Mouse (Mus musculus) stomach, embryonic 15.5 days (tissue): ENCODE measurements around the gene Slc2a3. TPM values are rescaled to one million over a fixed set of nuclear protein-coding genes. Genes with fewer than 3 reads are reported as not detected.
A peak's percentile ranks its signal among the peaks of the same experiment; 100 is the strongest.

Experiments
- ATAC-seq: fragments of 200-750 bp; cut with Nextera tagmentation; 2 replicates; pipeline ENCODE4 v1.8.0; 2017; ENCODE audit warnings: low read depth, moderate number of reproducible peaks, moderate TSS enrichment; ENCODE audit not compliant: insufficient read depth, low FRiP score
- H3K27ac ChIP-seq: fragments of 300-500 bp; sonication (generic); 2 replicates; pipeline ENCODE4 v1.5.1; 2015; ENCODE audit warnings: mild to moderate bottlenecking, inconsistent platforms
- H3K27me3 ChIP-seq: fragments of 300-500 bp; sonication (generic); replicated peaks from 2 replicates; pipeline ENCODE4 v1.6.1; 2015; ENCODE audit warnings: inconsistent platforms
- H3K36me3 ChIP-seq: fragments of 300-500 bp; sonication (generic); 2 replicates; pipeline ENCODE4 v1.6.1; 2015; ENCODE audit warnings: inconsistent platforms
- H3K4me1 ChIP-seq: fragments of 300-500 bp; sonication (generic); 2 replicates; pipeline ENCODE4 v1.6.1; 2015; ENCODE audit warnings: inconsistent platforms
- H3K4me2 ChIP-seq: fragments of 300-500 bp; sonication (generic); 2 replicates; pipeline ENCODE4 v1.6.1; 2015; ENCODE audit warnings: mild to moderate bottlenecking, inconsistent platforms
- H3K4me3 ChIP-seq: fragments of 300-500 bp; sonication (generic); replicated peaks from 2 replicates; pipeline ENCODE4 v1.5.1; 2015; ENCODE audit warnings: inconsistent platforms
- H3K9ac ChIP-seq: fragments of 300-500 bp; sonication (generic); 2 replicates; pipeline ENCODE4 v1.6.1; 2015; ENCODE audit warnings: inconsistent platforms
- H3K9me3 ChIP-seq: fragments of 300-500 bp; sonication (generic); 2 replicates; pipeline ENCODE4 v1.6.1; 2016; ENCODE audit warnings: inconsistent platforms
- WGBS: fragments of 180-500 bp; shearing (Covaris S2); methylation state at CpG from one replicate; pipeline ENCODE4 v1.1.7; 2015; 5-methylcytosine and 5-hydroxymethylcytosine counted together
- polyA plus RNA-seq: library from polyadenylated mRNA; unstranded; fragments of >200 nt; fragmentation: Nextera tagmentation; extraction: Ambion mirVana; gene quantifications from 2 replicates; pipeline ENCODE4 v1.2.1, GENCODE M21; 2015

Gene Slc2a3
- polyA plus RNA-seq, 1 experiment from 2014 or later, result 11.0 TPM

DNA sequence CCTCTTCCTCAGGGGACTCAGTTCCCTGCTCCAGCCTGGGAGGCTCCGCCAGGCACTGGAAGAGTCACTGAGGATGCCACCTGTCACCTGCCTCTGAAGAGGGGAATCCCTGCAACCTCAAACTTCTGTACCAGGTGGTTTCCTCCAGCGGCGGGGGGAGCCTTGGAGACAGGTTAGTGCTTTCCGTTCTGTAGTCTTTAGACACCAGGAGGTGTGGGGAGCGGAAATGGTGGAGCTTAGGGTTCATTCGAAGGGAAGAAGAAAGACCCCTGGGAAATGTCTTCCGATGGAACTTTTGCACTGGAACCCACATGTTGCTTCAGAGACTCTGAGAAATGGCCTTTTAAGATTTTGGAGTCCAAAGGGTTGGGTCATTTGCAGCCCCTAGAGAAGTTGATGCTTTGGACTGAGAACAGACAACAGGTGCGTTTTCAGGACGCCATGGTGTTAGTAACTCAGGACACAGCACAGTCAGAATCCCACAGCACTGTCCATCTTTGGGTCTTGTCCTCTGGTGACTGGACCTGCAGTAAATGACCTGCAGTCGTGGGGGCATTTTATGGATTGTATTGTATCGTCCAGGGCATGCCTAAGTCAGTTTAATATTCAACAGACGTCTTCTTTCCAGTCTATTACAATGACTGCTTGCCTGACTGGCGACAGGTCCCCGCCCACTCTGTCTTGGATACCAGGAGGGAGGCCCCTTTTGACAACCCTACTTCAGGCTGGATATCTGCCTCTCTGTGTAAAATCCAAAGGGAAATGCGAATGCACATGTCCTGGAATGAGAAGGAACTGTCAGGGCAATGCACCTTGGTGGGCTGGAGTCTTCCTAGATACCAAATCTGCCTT lies 19.6 kb upstream of the Slc2a3 start:
- Histone ChIP-seq H3K4me3 (peak overlapping the region; percentile 93), H3K4me2 (peak overlapping the region; percentile 87), H3K9ac (peak overlapping the region; percentile 96), H3K36me3 (no peaks in the 10 kb centered on the region), H3K9me3 (no peaks in the 10 kb centered on the region), H3K27ac (no peak overlapping the region), H3K27me3 (no peaks in the 10 kb centered on the region), H3K4me1 (peaks cover 37% of the 10 kb centered on the region)
- ATAC-seq, result no peak
- WGBS, result 32% methylated on average over 15 of the region's 15 CpGs

DNA sequence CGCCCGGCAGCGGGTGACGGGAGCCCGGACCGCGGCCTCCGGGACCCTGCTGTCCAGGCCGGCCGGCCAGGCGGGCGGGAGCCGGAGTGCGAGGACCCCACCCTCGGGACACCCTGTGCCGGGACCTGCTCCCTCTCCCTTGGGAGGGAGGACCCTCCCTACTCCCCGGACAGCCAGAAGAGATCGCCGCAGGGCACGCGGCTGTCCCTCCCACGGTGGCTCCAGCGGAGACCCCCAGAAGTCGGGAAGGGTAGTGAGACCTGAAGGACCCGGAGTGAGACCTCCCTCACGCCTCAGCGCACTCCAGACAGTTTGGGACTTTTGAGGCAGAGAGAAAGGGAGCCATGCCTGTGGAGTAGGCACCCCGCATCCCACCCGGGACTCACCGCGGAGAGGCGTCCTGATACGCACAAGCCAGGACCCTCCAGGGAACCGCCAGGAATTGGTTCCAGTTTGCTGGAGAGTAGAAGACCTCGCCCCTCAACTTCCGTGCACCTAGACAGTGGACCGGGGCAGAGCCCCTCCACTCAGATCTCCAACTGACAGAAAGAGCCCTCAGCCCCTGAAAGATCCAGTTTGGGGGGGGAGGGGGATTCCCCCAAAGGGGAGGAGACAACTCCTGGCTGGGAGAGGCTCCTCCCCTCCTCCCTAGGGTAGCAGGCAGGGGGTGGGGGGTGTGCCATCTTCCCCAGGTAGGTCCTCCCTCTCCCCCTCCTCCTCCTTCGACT lies 18.8 kb upstream of the Slc2a3 start:
- ATAC-seq, result peak; percentile 62
- Histone ChIP-seq H3K9me3 (no peaks in the 10 kb centered on the region), H3K4me3 (peak overlapping the region; percentile 93), H3K27me3 (no peaks in the 10 kb centered on the region), H3K36me3 (no peaks in the 10 kb centered on the region), H3K4me1 (peaks cover 30% of the 10 kb centered on the region), H3K9ac (peak overlapping the region; percentile 96), H3K4me2 (peak overlapping the region; percentile 87), H3K27ac (peak overlapping the region; percentile 81)
- WGBS, result under 1% methylated on average over 36 of the region's 38 CpGs

DNA sequence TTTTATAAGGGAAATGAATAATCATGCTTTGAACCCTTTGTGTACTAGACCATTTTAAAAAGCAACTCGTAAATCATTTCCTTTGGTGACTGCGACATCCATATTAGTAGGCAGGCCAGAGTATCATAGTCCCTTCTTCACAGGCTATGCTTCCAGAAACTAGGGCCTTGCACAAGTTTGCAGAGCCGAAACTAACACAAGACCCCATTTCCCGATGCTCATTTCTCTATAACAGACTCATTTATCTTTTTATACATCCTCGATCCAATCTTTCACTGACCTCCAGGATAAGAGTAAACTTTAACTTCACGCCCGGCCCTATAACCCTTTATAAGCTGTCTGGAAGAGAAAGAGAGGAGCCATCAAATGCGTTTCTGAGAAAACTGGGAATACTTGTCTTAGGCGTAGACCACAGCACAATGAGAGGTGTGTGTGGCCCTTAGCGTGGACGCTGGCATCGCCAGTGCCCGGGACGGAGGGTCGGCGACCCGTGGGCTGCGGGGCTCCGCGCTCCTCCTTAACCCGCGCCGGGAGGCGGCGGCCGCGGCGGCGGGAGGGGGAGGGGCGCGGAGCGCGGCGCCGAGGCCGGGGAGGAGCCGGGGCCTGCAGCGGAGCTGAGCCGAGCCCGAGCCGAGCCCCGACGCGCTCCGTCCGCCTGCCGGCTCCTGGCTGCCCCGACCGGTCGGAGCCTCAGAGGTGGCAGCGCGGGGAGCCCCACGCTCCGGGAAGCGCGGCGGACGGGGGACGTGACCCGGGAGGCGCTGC lies 18.0 kb upstream of the Slc2a3 start, which contains the start of gene Foxj2:
Gene Foxj2 (plus strand): TSS at position 609 of the 765 bp plus-strand sequence.
- peak within 1 kb of the TSS; percentile 87 for H3K4me2 ChIP-seq
- peak; percentile 88 for ATAC-seq

DNA sequence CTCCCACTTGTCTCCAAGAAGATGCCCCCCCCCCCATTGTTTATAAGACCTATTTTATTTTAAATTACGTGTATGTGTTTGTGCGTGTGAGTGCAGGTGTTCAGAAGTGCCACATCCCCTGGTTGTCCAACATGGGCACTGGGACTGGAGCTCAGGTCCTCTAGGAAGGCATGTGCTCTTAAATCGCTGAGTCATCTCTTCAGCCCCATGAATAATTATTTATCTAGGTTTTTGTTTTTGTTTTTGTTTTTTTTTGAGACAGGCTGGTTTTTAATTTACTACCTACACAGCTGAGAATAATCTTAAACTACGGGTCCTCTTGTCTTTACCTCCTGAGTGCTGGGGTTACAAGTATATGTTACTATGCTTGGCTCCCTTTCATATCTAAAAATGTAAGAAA lies 12.2 kb upstream of the Slc2a3 start:
- Histone ChIP-seq H3K4me1 (peaks cover 5% of the 10 kb centered on the region; the same call in 1 of the 2 replicates), H3K36me3 (no peaks in the 10 kb centered on the region), H3K27me3 (no peaks in the 10 kb centered on the region), H3K9me3 (no peaks in the 10 kb centered on the region), H3K4me2 (no peak overlapping the region), H3K4me3 (no peak overlapping the region), H3K9ac (no peak overlapping the region), H3K27ac (no peak overlapping the region)
- WGBS, result 89% methylated on average over 4 of the region's 4 CpGs
- no peak for ATAC-seq

More for the DNA sequence above, 18.0 kb upstream of the Slc2a3 start, which contains the start of gene Foxj2:
- Histone ChIP-seq H3K27me3 (no peaks in the 10 kb centered on the region), H3K9ac (peak within 1 kb of the TSS; percentile 96), H3K4me3 (peak within 1 kb of the TSS; percentile 93), H3K27ac (peak within 1 kb of the TSS; percentile 81), H3K36me3 (no peaks in the 10 kb centered on the region), H3K4me1 (peaks cover 23% of the 10 kb centered on the region), H3K9me3 (no peaks in the 10 kb centered on the region)
- 2% methylated on average over 56 of the region's 61 CpGs for WGBS

DNA sequence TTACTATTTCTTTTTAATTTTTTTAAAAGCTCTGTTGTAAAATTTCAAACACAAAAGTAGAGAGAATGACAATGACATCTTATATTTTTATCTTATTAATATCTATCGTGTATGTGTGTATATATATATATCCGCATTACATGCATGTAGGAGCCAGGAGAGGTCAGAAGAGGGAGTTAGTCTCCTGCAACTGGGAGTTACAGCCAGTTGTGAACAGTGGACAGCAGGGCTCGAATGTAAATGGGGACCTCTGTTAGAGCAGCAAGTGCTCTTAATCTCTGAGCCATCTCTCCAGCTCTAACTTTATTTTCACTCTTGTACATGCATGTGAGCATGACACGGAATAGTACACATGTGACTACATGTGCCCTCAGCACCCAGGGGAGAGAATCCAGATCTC lies 11.3 kb upstream of the Slc2a3 start:
- no peak overlapping the region for H3K4me2 ChIP-seq
- no peaks in the 10 kb centered on the region for H3K27me3 ChIP-seq
- no peak overlapping the region for H3K4me3 ChIP-seq
- peaks cover 5% of the 10 kb centered on the region; the same call in 1 of the 2 replicates for H3K4me1 ChIP-seq
- no peak overlapping the region for H3K27ac ChIP-seq
- H3K36me3 ChIP-seq, result no peaks in the 10 kb centered on the region
- no peak overlapping the region for H3K9ac ChIP-seq
- no peaks in the 10 kb centered on the region for H3K9me3 ChIP-seq
- ATAC-seq, result no peak
- 91% methylated on average over 4 of the region's 4 CpGs for WGBS

DNA sequence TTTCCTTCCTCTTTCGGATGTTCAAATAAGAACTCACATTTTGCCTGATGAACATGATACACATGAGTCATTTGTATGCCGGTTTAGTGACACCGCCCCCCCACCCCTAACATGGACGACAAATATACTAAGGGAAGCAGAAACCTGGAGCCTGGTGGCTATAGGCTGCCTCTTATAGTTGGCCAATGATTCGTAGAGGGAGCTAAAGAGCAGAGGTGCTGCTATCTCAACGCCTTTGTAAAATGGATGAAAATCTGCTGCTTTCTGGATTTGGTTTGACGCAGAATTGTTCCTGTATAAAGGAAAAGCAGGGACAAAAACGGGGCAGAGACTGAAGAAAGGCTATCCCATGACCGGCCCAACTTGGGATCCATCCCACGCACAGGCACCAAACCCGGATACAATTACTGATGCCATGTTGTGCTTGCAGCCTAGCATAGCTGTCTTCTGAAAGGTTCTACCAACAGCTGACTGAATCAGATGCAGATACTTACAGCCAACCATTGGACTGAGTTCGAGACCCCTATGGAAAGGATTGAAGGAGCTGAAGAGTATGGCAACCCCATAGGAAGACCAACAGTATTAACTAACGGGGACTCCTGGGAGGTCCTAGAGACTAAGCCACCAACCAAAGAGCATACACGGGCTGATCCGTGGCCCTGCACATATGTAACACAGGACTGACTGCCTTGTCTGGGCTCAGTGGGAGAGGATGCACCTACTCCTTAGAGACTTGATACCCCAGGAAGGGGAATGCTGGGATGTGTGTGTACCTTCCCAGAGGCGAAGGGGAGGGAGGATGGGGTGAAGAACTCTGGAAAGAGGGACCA lies 10.5 kb upstream of the Slc2a3 start:
- Histone ChIP-seq H3K27ac (peak overlapping the region; percentile 99), H3K4me1 (peaks cover 5% of the 10 kb centered on the region; the same call in 1 of the 2 replicates), H3K9me3 (no peaks in the 10 kb centered on the region), H3K4me2 (peak overlapping the region; percentile 62), H3K9ac (no peak overlapping the region), H3K27me3 (no peaks in the 10 kb centered on the region), H3K4me3 (peak overlapping the region; percentile 61), H3K36me3 (no peaks in the 10 kb centered on the region)
- WGBS, result 24% methylated on average over 16 of the region's 16 CpGs
- peak; percentile 28; the same call in 1 of the 2 replicates for ATAC-seq

DNA sequence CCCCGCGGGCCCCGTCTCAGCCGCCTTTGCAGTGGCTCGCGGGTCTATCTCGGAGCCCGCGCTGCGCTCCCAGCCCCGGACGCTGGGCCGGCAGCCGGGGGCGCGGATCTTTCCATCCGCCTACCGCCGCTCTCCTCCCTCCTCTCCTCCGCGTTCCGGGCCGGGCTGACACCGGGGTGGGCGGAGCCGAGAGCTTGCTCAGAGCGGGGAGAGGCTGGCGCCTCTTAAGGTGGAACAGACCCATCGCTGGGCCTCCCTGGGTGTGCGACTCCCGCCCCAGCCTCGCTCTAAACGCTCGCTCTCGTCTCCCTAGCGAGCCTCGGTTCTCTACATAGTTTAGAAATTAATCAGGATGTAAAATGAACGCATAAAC lies 9.8 kb upstream of the Slc2a3 start:
- no peaks in the 10 kb centered on the region for H3K9me3 ChIP-seq
- H3K27me3 ChIP-seq, result no peaks in the 10 kb centered on the region

DNA sequence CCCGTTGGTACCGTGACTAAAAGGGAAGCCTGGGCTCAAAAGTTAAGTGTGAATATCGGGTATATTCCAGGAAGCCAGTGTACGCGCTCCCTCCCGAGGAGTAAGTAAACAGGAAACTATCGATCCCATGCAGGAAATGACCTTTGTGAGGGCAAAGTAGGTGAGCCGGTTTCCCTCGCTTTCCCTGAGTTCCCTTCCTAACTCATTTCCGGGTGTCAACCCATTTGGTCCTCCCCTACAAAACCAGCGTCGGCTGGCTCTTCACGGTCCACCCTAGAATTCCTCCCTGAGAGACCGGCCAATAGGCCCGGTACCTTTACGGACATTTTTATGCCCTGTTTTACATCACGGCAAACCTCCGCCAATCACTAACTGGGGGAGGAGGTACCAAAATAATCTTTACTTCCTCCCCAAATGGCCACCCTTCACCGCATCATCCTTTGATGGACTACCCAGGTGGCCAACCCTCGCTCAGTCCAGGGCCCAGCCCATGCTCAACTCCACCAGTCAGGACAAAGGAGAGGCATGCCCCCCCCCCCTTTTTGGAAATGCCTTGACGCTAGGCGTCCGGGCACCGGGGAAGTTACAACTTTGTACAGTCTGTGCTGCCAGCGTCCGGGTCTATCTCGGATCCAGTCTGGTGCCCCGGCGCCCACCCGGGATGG lies 9.3 kb upstream of the Slc2a3 start:
- Histone ChIP-seq H3K4me1 (peaks cover 5% of the 10 kb centered on the region; the same call in 1 of the 2 replicates), H3K4me3 (peak overlapping the region; percentile 61), H3K27me3 (no peaks in the 10 kb centered on the region), H3K27ac (peak overlapping the region; percentile 99), H3K36me3 (no peaks in the 10 kb centered on the region), H3K9ac (peak overlapping the region; percentile 63), H3K4me2 (peak overlapping the region; percentile 62), H3K9me3 (no peaks in the 10 kb centered on the region)
- ATAC-seq, result peak; percentile 99
- WGBS, result under 1% methylated on average over 30 of the region's 30 CpGs

More for the DNA sequence above, 9.8 kb upstream of the Slc2a3 start:
- under 1% methylated on average over 33 of the region's 38 CpGs for WGBS
- Histone ChIP-seq H3K4me1 (peaks cover 5% of the 10 kb centered on the region; the same call in 1 of the 2 replicates), H3K27ac (peak overlapping the region; percentile 99), H3K36me3 (no peaks in the 10 kb centered on the region), H3K9ac (peak overlapping the region; percentile 63), H3K4me2 (peak overlapping the region; percentile 62), H3K4me3 (peak overlapping the region; percentile 61)
- peak; percentile 94 for ATAC-seq

DNA sequence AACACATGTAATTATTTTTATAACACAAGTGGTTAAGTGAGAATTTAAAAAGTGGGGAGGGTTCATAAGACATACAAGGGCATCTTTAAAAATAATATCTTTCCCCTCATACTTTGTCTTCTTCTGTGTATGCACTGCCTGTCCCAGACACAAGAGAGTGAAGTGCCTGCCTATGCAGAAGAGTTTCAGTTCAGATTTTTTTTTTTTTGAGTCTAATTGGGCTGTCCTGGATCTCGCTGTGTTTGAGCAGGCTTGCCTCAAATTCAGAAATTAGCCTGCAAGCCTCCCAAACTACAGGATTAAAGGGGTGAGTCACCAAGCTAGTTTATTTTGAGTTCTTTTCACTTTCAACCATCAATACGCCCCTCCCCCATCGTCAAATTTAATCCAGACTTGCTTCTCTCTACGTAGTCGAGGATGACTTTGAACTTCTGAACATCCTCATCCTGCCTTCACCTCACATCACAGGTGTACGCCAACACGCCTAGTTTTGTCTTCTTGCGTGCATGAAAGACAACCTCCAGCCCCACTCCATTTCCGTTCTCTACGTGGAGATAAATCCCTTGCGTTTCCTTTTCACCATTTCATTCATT lies 8.7 kb upstream of the Slc2a3 start:
- Histone ChIP-seq H3K27me3 (no peaks in the 10 kb centered on the region), H3K4me1 (peaks cover 5% of the 10 kb centered on the region; the same call in 1 of the 2 replicates), H3K9me3 (no peaks in the 10 kb centered on the region), H3K27ac (peak overlapping the region; percentile 99), H3K9ac (peak overlapping the region; percentile 41; the same call in 1 of the 2 replicates), H3K4me3 (peak overlapping the region; percentile 61), H3K36me3 (no peaks in the 10 kb centered on the region), H3K4me2 (peak overlapping the region; percentile 62)
- no peak for ATAC-seq
- WGBS, result 2% methylated on average over 11 of the region's 11 CpGs

DNA sequence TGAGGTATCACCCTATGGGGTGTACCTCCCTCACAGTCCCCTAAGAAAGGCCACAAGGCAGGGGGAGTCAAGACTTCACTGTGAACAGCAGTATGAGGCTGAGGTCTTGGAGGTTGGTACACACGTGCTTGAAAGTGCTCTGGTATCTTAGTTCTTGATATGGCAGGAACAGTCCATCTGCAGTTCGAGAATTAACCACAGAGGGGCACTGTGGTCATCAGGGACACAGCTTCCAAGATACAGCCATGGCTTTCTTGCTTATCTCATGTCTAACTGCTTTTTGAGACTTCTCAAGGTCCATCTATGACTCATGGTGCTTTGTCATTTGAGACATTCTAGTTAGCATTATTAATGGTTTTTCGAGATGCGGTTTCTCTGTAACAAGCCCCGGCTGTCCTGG lies 3.0 kb upstream of the Slc2a3 start:
- Histone ChIP-seq H3K27ac (no peak overlapping the region), H3K9ac (no peak overlapping the region), H3K4me1 (0 out of 2 replicates have a peak, but pooled peaks cover 8% of the 10 kb centered on the region), H3K36me3 (no peaks in the 10 kb centered on the region), H3K4me2 (no peak overlapping the region), H3K4me3 (no peak overlapping the region), H3K9me3 (no peaks in the 10 kb centered on the region), H3K27me3 (no peaks in the 10 kb centered on the region)
- ATAC-seq, result peak; percentile 26; the same call in 1 of the 2 replicates
- 17% methylated on average over 5 of the region's 5 CpGs for WGBS
